Mouse (Mus musculus): ENCODE data around the gene Tbxa2r. TPM values are rescaled to one million over a fixed set of nuclear protein-coding genes. Genes with fewer than 3 reads are reported as not detected.

The Tbxa2r gene
- polyA plus RNA-seq, 1 experiment from 2014 or later = 3.6 TPM

- 0 out of 2 replicates have a peak, but pooled peaks have one; percentile 2 for ATAC-seq
- H3K36me3 ChIP-seq (ENCODE audit: control insufficient read depth, insufficient read depth) = peaks cover 31% of the 10 kb centered on the region
Measured at GRCm38 (mm10) chr10:81366477-81367206, 38.1 kb downstream of the Tbxa2r start.

GRCm38 (mm10) chr10:81367207-81367495, 38.6 kb downstream of the Tbxa2r start:
- H3K4me3 ChIP-seq (replicated peaks; ENCODE audit: low read length) = no peak overlapping the region
- H3K9me3 ChIP-seq (ENCODE audit: control insufficient read depth, low read length) = no peaks in the 10 kb centered on the region
- WGBS = 72% methylated on average over 6 of the region's 6 CpGs
- no peak overlapping the region for H3K4me2 ChIP-seq (ENCODE audit: low read length)
- peaks cover 16% of the 10 kb centered on the region for H3K4me1 ChIP-seq (replicated peaks; ENCODE audit: control insufficient read depth, insufficient read depth, low read length)
- no peak for ATAC-seq
- peaks cover 12% of the 10 kb centered on the region for H3K27me3 ChIP-seq (replicated peaks; ENCODE audit: control insufficient read depth, insufficient read depth, low read length)
- no peak overlapping the region for H3K9ac ChIP-seq (replicated peaks; ENCODE audit: low read depth, low read length)
- H3K36me3 ChIP-seq (ENCODE audit: control insufficient read depth, insufficient read depth) = peaks cover 31% of the 10 kb centered on the region
- no peak overlapping the region for H3K27ac ChIP-seq (ENCODE audit: low read length)

More at GRCm38 (mm10) chr10:81366477-81367206, 38.1 kb downstream of the Tbxa2r start:
- Histone ChIP-seq H3K4me3 (replicated peaks; ENCODE audit: low read length) (no peak overlapping the region), H3K4me2 (ENCODE audit: low read length) (no peak overlapping the region), H3K4me1 (replicated peaks; ENCODE audit: control insufficient read depth, insufficient read depth, low read length) (peaks cover 16% of the 10 kb centered on the region), H3K27me3 (replicated peaks; ENCODE audit: control insufficient read depth, insufficient read depth, low read length) (peaks cover 12% of the 10 kb centered on the region), H3K27ac (ENCODE audit: low read length) (no peak overlapping the region), H3K9me3 (ENCODE audit: control insufficient read depth, low read length) (no peaks in the 10 kb centered on the region), H3K9ac (replicated peaks; ENCODE audit: low read depth, low read length) (no peak overlapping the region)
- WGBS = 87% methylated on average over 6 of the region's 6 CpGs

- Histone ChIP-seq H3K4me2 (ENCODE audit: low read length) (no peak overlapping the region), H3K27ac (ENCODE audit: low read length) (no peak overlapping the region), H3K36me3 (ENCODE audit: control insufficient read depth, insufficient read depth) (peaks cover 6% of the 10 kb centered on the region; the same call in 1 of the 2 replicates), H3K27me3 (replicated peaks; ENCODE audit: control insufficient read depth, insufficient read depth, low read length) (no peaks in the 10 kb centered on the region), H3K9ac (replicated peaks; ENCODE audit: low read depth, low read length) (no peak overlapping the region), H3K4me3 (replicated peaks; ENCODE audit: low read length) (no peak overlapping the region), H3K9me3 (ENCODE audit: control insufficient read depth, low read length) (no peaks in the 10 kb centered on the region), H3K4me1 (replicated peaks; ENCODE audit: control insufficient read depth, insufficient read depth, low read length) (peaks cover 24% of the 10 kb centered on the region)
- no peak for ATAC-seq
- 89% methylated on average over 10 of the region's 10 CpGs for WGBS
Measured at GRCm38 (mm10) chr10:81375322-81375721, 46.8 kb downstream of the Tbxa2r start.

- 0 out of 2 replicates have a peak, but pooled peaks cover 2% of the 10 kb centered on the region for H3K36me3 ChIP-seq (ENCODE audit: control insufficient read depth, insufficient read depth)
- 38% methylated on average over 6 of the region's 6 CpGs for WGBS
- no peaks in the 10 kb centered on the region for H3K27me3 ChIP-seq (replicated peaks; ENCODE audit: control insufficient read depth, insufficient read depth, low read length)
- H3K9ac ChIP-seq (replicated peaks; ENCODE audit: low read depth, low read length) = peak overlapping the region; percentile 88
- H3K9me3 ChIP-seq (ENCODE audit: control insufficient read depth, low read length) = no peaks in the 10 kb centered on the region
- peak overlapping the region; percentile 78 for H3K4me3 ChIP-seq (replicated peaks; ENCODE audit: low read length)
- H3K27ac ChIP-seq (ENCODE audit: low read length) = no peak overlapping the region
- peak overlapping the region; percentile 89 for H3K4me2 ChIP-seq (ENCODE audit: low read length)
- H3K4me1 ChIP-seq (replicated peaks; ENCODE audit: control insufficient read depth, insufficient read depth, low read length) = peaks cover 24% of the 10 kb centered on the region
- ATAC-seq = no peak
Measured at GRCm38 (mm10) chr10:81376561-81377361, 48.2 kb downstream of the Tbxa2r start.

DNA sequence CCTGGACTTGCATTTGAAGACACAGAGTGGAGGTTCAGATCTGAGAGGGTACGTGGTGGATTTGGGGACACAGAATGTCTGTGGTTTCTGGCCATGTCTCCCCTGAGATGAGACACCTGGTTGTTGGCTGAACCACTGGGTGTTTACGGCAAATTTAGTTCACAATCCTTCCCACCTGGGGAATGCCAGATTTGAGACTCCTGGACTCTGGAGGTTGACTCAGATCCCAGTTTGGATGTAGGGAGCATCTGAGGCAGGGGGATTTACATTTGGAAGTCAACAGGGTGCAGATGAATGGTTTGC, 48.8 kb downstream of the Tbxa2r start:
- ATAC-seq = no peak
- Histone ChIP-seq H3K27ac (ENCODE audit: low read length) (no peak overlapping the region), H3K4me2 (ENCODE audit: low read length) (peak overlapping the region; percentile 89), H3K9me3 (ENCODE audit: control insufficient read depth, low read length) (no peaks in the 10 kb centered on the region), H3K4me3 (replicated peaks; ENCODE audit: low read length) (peak overlapping the region; percentile 78), H3K9ac (replicated peaks; ENCODE audit: low read depth, low read length) (peak overlapping the region; percentile 88), H3K36me3 (ENCODE audit: control insufficient read depth, insufficient read depth) (0 out of 2 replicates have a peak, but pooled peaks cover 2% of the 10 kb centered on the region), H3K4me1 (replicated peaks; ENCODE audit: control insufficient read depth, insufficient read depth, low read length) (peaks cover 24% of the 10 kb centered on the region), H3K27me3 (replicated peaks; ENCODE audit: control insufficient read depth, insufficient read depth, low read length) (no peaks in the 10 kb centered on the region)
- 49% methylated on average over 2 of the region's 2 CpGs for WGBS

DNA sequence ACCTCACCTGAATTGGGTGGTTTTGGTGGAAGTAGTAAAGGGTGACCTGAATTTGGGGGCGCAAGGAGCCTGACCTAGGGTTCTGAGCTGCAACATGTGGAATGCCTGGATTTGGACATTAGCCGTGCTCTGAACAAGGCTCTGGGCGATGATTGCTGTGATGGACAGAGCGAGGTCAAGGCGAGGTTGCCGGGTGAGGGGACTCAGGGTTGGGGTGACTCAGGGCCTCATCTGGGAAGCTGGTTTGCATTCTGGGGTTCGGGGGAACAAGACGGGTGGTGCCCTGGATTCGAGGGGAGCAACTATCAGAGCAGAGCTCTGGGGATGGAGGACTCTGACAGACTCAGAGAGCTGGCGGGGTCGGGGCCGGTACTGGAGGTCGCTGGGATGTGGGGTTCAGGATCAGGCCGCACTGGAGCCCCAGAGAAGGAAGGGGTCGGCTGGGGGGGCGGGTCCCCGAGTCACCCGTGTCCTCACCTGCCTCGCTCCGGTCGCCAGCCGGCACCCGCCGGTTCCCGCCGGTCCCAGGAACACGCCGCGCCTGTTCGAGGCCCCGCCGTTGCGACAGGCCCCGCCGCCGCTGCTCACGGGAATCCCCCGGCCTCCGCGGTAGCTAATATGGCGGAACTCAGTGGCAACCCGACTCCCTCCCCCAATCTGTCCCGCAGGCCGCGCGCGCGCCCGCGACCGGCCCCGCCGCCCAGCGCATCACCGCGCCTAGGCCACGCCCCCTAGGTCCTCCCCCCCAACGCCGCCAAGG, 49.4 kb downstream of the Tbxa2r start, which contains the start of gene Fzr1:
TSS of gene Fzr1 (minus strand) at position 724 of the 760 bp plus-strand sequence.
- under 1% methylated on average over 54 of the region's 59 CpGs for WGBS
- Histone ChIP-seq H3K36me3 (ENCODE audit: control insufficient read depth, insufficient read depth) (0 out of 2 replicates have a peak, but pooled peaks cover 2% of the 10 kb centered on the region), H3K4me2 (ENCODE audit: low read length) (peak within 1 kb of the TSS; percentile 89), H3K9ac (replicated peaks; ENCODE audit: low read depth, low read length) (peak within 1 kb of the TSS; percentile 88), H3K27ac (ENCODE audit: low read length) (peak within 1 kb of the TSS; percentile 70), H3K4me1 (replicated peaks; ENCODE audit: control insufficient read depth, insufficient read depth, low read length) (peaks cover 24% of the 10 kb centered on the region), H3K4me3 (replicated peaks; ENCODE audit: low read length) (peak within 1 kb of the TSS; percentile 78), H3K9me3 (ENCODE audit: control insufficient read depth, low read length) (no peaks in the 10 kb centered on the region), H3K27me3 (replicated peaks; ENCODE audit: control insufficient read depth, insufficient read depth, low read length) (no peaks in the 10 kb centered on the region)
- ATAC-seq = peak; percentile 64; the same call in 1 of the 2 replicates

DNA sequence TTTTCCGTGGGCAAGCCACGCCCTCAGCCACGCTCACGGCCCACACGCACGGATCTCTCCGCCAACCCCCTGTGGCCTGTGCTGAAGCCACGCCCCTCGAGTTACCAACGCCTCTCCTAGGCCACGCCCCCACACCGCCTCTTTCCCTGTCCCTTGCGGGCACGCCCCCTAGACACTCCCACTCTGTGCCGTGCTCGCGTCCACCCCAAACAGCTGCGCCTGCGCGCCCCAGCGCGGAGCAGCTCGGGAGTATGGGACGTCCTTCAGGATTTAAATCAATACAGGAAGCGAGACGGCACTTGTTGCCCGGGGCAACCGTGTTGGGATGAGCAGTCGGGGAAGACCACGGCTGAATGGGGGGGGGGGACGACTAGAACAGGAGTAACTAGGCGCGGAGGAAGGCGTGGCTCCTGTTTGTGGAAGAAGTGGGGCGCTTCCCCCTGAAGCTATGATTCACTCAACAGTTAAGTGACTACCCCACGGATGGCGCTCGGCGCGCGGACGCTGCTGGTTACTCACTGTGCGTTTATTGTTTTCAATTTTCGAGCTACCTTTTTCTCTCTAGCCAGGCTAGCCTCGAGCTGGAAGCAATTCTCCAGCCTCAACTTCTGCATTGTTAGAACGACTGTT, 50.1 kb downstream of the Tbxa2r start:
- H3K4me1 ChIP-seq (replicated peaks; ENCODE audit: control insufficient read depth, insufficient read depth, low read length) = peaks cover 24% of the 10 kb centered on the region
- H3K36me3 ChIP-seq (ENCODE audit: control insufficient read depth, insufficient read depth) = no peaks in the 10 kb centered on the region
- no peaks in the 10 kb centered on the region for H3K9me3 ChIP-seq (ENCODE audit: control insufficient read depth, low read length)
- peak overlapping the region; percentile 78 for H3K4me3 ChIP-seq (replicated peaks; ENCODE audit: low read length)
- peak overlapping the region; percentile 66 for H3K4me2 ChIP-seq (ENCODE audit: low read length)
- H3K27ac ChIP-seq (ENCODE audit: low read length) = peak overlapping the region; percentile 69
- ATAC-seq = peak; percentile 97
- H3K9ac ChIP-seq (replicated peaks; ENCODE audit: low read depth, low read length) = peak overlapping the region; percentile 40
- under 1% methylated on average over 46 of the region's 46 CpGs for WGBS
- no peaks in the 10 kb centered on the region for H3K27me3 ChIP-seq (replicated peaks; ENCODE audit: control insufficient read depth, insufficient read depth, low read length)

- Histone ChIP-seq H3K36me3 (ENCODE audit: control insufficient read depth, insufficient read depth) (no peaks in the 10 kb centered on the region), H3K9ac (replicated peaks; ENCODE audit: low read depth, low read length) (peak overlapping the region; percentile 40; the same call in 1 of the 2 replicates), H3K4me2 (ENCODE audit: low read length) (peak overlapping the region; percentile 66), H3K4me1 (replicated peaks; ENCODE audit: control insufficient read depth, insufficient read depth, low read length) (peaks cover 24% of the 10 kb centered on the region), H3K27ac (ENCODE audit: low read length) (peak overlapping the region; percentile 69), H3K4me3 (replicated peaks; ENCODE audit: low read length) (peak overlapping the region; percentile 78), H3K9me3 (ENCODE audit: control insufficient read depth, low read length) (no peaks in the 10 kb centered on the region), H3K27me3 (replicated peaks; ENCODE audit: control insufficient read depth, insufficient read depth, low read length) (no peaks in the 10 kb centered on the region)
- peak; percentile 4; the same call in 1 of the 2 replicates for ATAC-seq
- WGBS = 53% methylated on average over 3 of the region's 3 CpGs
Measured at GRCm38 (mm10) chr10:81379183-81379553, 50.6 kb downstream of the Tbxa2r start.

Data from forebrain, embryonic 16.5 days (tissue).